Mouse (Mus musculus) C2C12 (cell line): ENCODE measurements around the gene Kctd13. TPM values are rescaled to one million over a fixed set of nuclear protein-coding genes. Genes with fewer than 3 reads are reported as not detected.

Experiments
- H3K27me3 ChIP-seq: one replicate; pipeline ENCODE4 v1.6.1; 2011; ENCODE audit not compliant: control insufficient read depth, insufficient read depth, insufficient read length
- H3K36me3 ChIP-seq: one replicate; pipeline ENCODE4 v1.6.1; 2011; ENCODE audit not compliant: control insufficient read depth, insufficient read depth
- H3K4me3 ChIP-seq: one replicate; pipeline ENCODE4 v1.5.1; 2011; ENCODE audit warnings: mild to moderate bottlenecking, control low read depth; ENCODE audit not compliant: poor library complexity, insufficient read depth, severe bottlenecking
- H3K79me2 ChIP-seq: one replicate; pipeline ENCODE4 v1.6.1; 2011; ENCODE audit not compliant: control insufficient read depth, insufficient read depth
- H3K79me3 ChIP-seq: one replicate; pipeline ENCODE4 v1.6.1; 2011; ENCODE audit warnings: low read depth, control low read depth
- H3ac ChIP-seq: one replicate; pipeline ENCODE3; 2011; ENCODE audit warnings: low read depth; ENCODE audit not compliant: control insufficient read depth, insufficient read length
- CEBPB ChIP-seq: IDR thresholded peaks from one replicate; pipeline ENCODE4 v1.6.1; 2011; ENCODE audit warnings: low read depth, mild to moderate bottlenecking, control low read depth, moderate library complexity
- CTCF ChIP-seq: IDR thresholded peaks from one replicate; pipeline ENCODE4 v1.5.1; 2011; ENCODE audit not compliant: control insufficient read depth, insufficient read depth, insufficient read length
- FOSL1 ChIP-seq: IDR thresholded peaks from one replicate; pipeline ENCODE4 v1.8.0; 2011; ENCODE audit warnings: mild to moderate bottlenecking, low read length; ENCODE audit not compliant: poor library complexity, insufficient read depth, severe bottlenecking
- MAX ChIP-seq: IDR thresholded peaks from one replicate; pipeline ENCODE4 v1.6.1; 2011; ENCODE audit warnings: mild to moderate bottlenecking, control low read depth
- MYOD1 ChIP-seq: IDR thresholded peaks from one replicate; pipeline ENCODE4 v1.6.1; 2011; ENCODE audit warnings: low read depth; ENCODE audit not compliant: control insufficient read depth, insufficient read length
- MYOG ChIP-seq: IDR thresholded peaks from one replicate; pipeline ENCODE4 v1.6.1; 2011; ENCODE audit not compliant: control insufficient read depth, insufficient read length; ENCODE audit errors: extremely low read depth
- USF1 ChIP-seq: IDR thresholded peaks from one replicate; pipeline ENCODE4 v1.6.1; 2011; ENCODE audit warnings: low read depth, mild to moderate bottlenecking, control low read depth, moderate library complexity
- long read RNA-seq, 2 experiments: library from polyadenylated mRNA; unstranded; transcript quantifications; one replicate each; pipeline ENCODE4 v2.0.0; 2019 to 2020
- polyA plus RNA-seq: library from polyadenylated mRNA; unstranded; fragments of >200 nt; fragmentation: generic; extraction: Trizol; gene quantifications from one replicate; pipeline ENCODE4 v1.2.1, GENCODE M21; 2012; ENCODE audit warnings: missing spikeins

Gene Kctd13
- polyA plus RNA-seq: 18.3 TPM
- long read RNA-seq, experiment 1, transcript Kctd13-201 (6 exons, 1,676 nt): major isoform, 19 of 21 reads
- long read RNA-seq, experiment 1, partial matches to known transcripts: 0 of 21 reads
- long read RNA-seq, experiment 1, other reads (novel, unspliced or antisense): 2 of 21 reads
- long read RNA-seq, experiment 2, transcript Kctd13-201 (6 exons, 1,676 nt): major isoform, 57 of 61 reads
- long read RNA-seq, experiment 2, partial matches to known transcripts: 0 of 61 reads
- long read RNA-seq, experiment 2, other reads (novel, unspliced or antisense): 4 of 61 reads

GRCm38 (mm10) chr7:126928384-126929037, at the start of gene Kctd13:
TSS of gene Kctd13 (plus strand) at chr7:126928879.
- Histone ChIP-seq H3K79me3 (no peaks in the 10 kb centered on the region), H3K79me2 (peaks cover 13% of the 10 kb centered on the region), H3K36me3 (peaks cover 13% of the 10 kb centered on the region), H3K27me3 (no peaks in the 10 kb centered on the region), H3ac (peak within 1 kb of the TSS; percentile 95), H3K4me3 (peak within 1 kb of the TSS; percentile 60)
- TF ChIP-seq USF1 (no peak), MAX (peak; percentile 11)

- no peak for TF ChIP-seq MAX
- no peak for TF ChIP-seq CTCF
- peaks cover 30% of the 10 kb centered on the region for H3K79me3 ChIP-seq
- H3K79me2 ChIP-seq: peaks cover 49% of the 10 kb centered on the region
- H3K4me3 ChIP-seq: no peak overlapping the region
- H3ac ChIP-seq: no peak overlapping the region
- no peaks in the 10 kb centered on the region for H3K27me3 ChIP-seq
- H3K36me3 ChIP-seq: peaks cover 47% of the 10 kb centered on the region
Measured at GRCm38 (mm10) chr7:126881040-126881439, 47.6 kb upstream of the Kctd13 start.

- Histone ChIP-seq H3K79me3 (peaks cover 30% of the 10 kb centered on the region), H3ac (peak overlapping the region; percentile 87), H3K27me3 (no peaks in the 10 kb centered on the region), H3K79me2 (peaks cover 49% of the 10 kb centered on the region), H3K4me3 (peak overlapping the region; percentile 86), H3K36me3 (peaks cover 22% of the 10 kb centered on the region)
- TF ChIP-seq CTCF (no peak), FOSL1 (no peak), CEBPB (no peak), MYOD1 (no peak), MAX (no peak), MYOG (no peak), USF1 (no peak)
Measured at GRCm38 (mm10) chr7:126883731-126884181, 44.9 kb upstream of the Kctd13 start.

- no peak for TF ChIP-seq MYOG
- TF ChIP-seq MYOD1: no peak
- TF ChIP-seq MAX: peak; percentile 92
- TF ChIP-seq FOSL1: no peak
- TF ChIP-seq CEBPB: no peak
- no peak for TF ChIP-seq CTCF
- Histone ChIP-seq H3K79me2 (peaks cover 47% of the 10 kb centered on the region), H3K36me3 (peaks cover 16% of the 10 kb centered on the region)
Measured at GRCm38 (mm10) chr7:126884286-126885164, 44.2 kb upstream of the Kctd13 start, which contains the start of gene Taok2. TSS of gene Taok2 (minus strand) at chr7:126884703.

GRCm38 (mm10) chr7:126887281-126887680, 41.4 kb upstream of the Kctd13 start:
- Histone ChIP-seq H3K4me3 (no peak overlapping the region), H3K79me3 (peaks cover 21% of the 10 kb centered on the region), H3K36me3 (no peaks in the 10 kb centered on the region), H3ac (no peak overlapping the region), H3K79me2 (peaks cover 21% of the 10 kb centered on the region), H3K27me3 (no peaks in the 10 kb centered on the region)
- TF ChIP-seq FOSL1 (no peak), CEBPB (no peak), MYOD1 (no peak), USF1 (no peak), CTCF (no peak), MAX (no peak), MYOG (no peak)

More at GRCm38 (mm10) chr7:126884286-126885164, 44.2 kb upstream of the Kctd13 start, which contains the start of gene Taok2:
- Histone ChIP-seq H3K27me3 (no peaks in the 10 kb centered on the region), H3K79me3 (peaks cover 30% of the 10 kb centered on the region), H3K4me3 (peak within 1 kb of the TSS; percentile 86), H3ac (peak within 1 kb of the TSS; percentile 100)
